Mouse (Mus musculus) kidney, postnatal 0 days (tissue): ENCODE data around the gene Dcst2. TPM values are rescaled to one million over a fixed set of nuclear protein-coding genes. Genes with fewer than 3 reads are reported as not detected.

ENCODE experiments used
- ATAC-seq: fragments of 200-750 bp; cut with Nextera tagmentation; replicated peaks from 2 replicates; pipeline ENCODE4 v1.8.0; 2017; ENCODE audit warnings: low read depth, moderate number of reproducible peaks, moderate TSS enrichment, moderate library complexity; ENCODE audit not compliant: low FRiP score
- DNase-seq: peaks from one replicate; pipeline ENCODE4 v3.0.0-alpha.2; 2016; ENCODE audit warnings: low spot score
- H3K27ac ChIP-seq: fragments of 300-500 bp; sonication (generic); 2 replicates; pipeline ENCODE4 v1.5.1; 2014; ENCODE audit warnings: mild to moderate bottlenecking
- H3K27me3 ChIP-seq: fragments of 300-500 bp; sonication (generic); 2 replicates; pipeline ENCODE4 v1.6.1; 2014; ENCODE audit warnings: low read length, mixed read lengths; ENCODE audit not compliant: insufficient read depth
- H3K36me3 ChIP-seq: fragments of 300-500 bp; sonication (generic); 2 replicates; pipeline ENCODE4 v1.6.1; 2014; ENCODE audit warnings: low read length, mixed read lengths; ENCODE audit not compliant: insufficient read depth
- H3K4me1 ChIP-seq: fragments of 300-500 bp; sonication (generic); replicated peaks from 2 replicates; pipeline ENCODE4 v1.6.1; 2014; ENCODE audit warnings: antibody characterized with exemption, low read length, mixed read lengths; ENCODE audit not compliant: insufficient read depth
- H3K4me2 ChIP-seq: fragments of 300-500 bp; sonication (generic); 2 replicates; pipeline ENCODE4 v1.6.1; 2014; ENCODE audit warnings: mild to moderate bottlenecking, low read length, moderate library complexity, mixed read lengths
- H3K4me3 ChIP-seq: fragments of 300-500 bp; sonication (generic); replicated peaks from 2 replicates; pipeline ENCODE4 v1.5.1; 2014; ENCODE audit warnings: low read depth, low read length
- H3K9ac ChIP-seq: fragments of 300-500 bp; sonication (generic); 2 replicates; pipeline ENCODE4 v1.6.1; 2014; ENCODE audit warnings: low read depth, low read length
- H3K9me3 ChIP-seq: fragments of 300-500 bp; sonication (generic); replicated peaks from 2 replicates; pipeline ENCODE4 v1.6.1; 2016; ENCODE audit warnings: low read length, inconsistent platforms, mixed read lengths
- CTCF ChIP-seq: IDR thresholded peaks from 2 replicates; pipeline ENCODE4 v1.5.1; 2016; ENCODE audit warnings: antibody characterized with exemption, low read depth, mild to moderate bottlenecking, moderate library complexity
- WGBS: fragments of 180-500 bp; shearing (Covaris S2); extraction: QIAGEN DNeasy Blood & Tissue Kit; methylation state at CpG from one replicate; pipeline ENCODE4 v1.1.7; 2014; 5-methylcytosine and 5-hydroxymethylcytosine counted together
- polyA plus RNA-seq: library from polyadenylated mRNA; unstranded; fragments of >200 nt; fragmentation: Nextera tagmentation; extraction: Ambion mirVana; gene quantifications from 2 replicates; pipeline ENCODE4 v1.2.1, GENCODE M21; 2015

The Dcst2 gene
- polyA plus RNA-seq, 1 experiment from 2014 or later: 0.62 TPM

- DNase-seq: peak; percentile 41
- Histone ChIP-seq H3K27me3 (no peaks in the 10 kb centered on the region), H3K4me3 (no peak overlapping the region), H3K9me3 (no peaks in the 10 kb centered on the region), H3K4me1 (peaks cover 22% of the 10 kb centered on the region), H3K4me2 (no peak overlapping the region), H3K27ac (no peak overlapping the region), H3K36me3 (peaks cover 19% of the 10 kb centered on the region), H3K9ac (no peak overlapping the region)
- 61% methylated on average over 5 of the region's 5 CpGs for WGBS
- ATAC-seq: 0 out of 2 replicates have a peak, but pooled peaks have one; percentile 11
- TF ChIP-seq CTCF: no peak
Observed at GRCm38 (mm10) chr3:89424416-89425140, 62.8 kb downstream of the Dcst2 start.

GRCm38 (mm10) chr3:89425141-89425525 is 63.4 kb downstream of the Dcst2 start:
- no peak overlapping the region for H3K4me2 ChIP-seq
- ATAC-seq: no peak
- H3K9me3 ChIP-seq: no peaks in the 10 kb centered on the region
- WGBS: 71% methylated on average over 5 of the region's 5 CpGs
- H3K27me3 ChIP-seq: no peaks in the 10 kb centered on the region
- DNase-seq: no peak
- no peak overlapping the region for H3K27ac ChIP-seq
- no peak overlapping the region for H3K4me3 ChIP-seq
- no peak overlapping the region for H3K9ac ChIP-seq
- H3K36me3 ChIP-seq: peaks cover 19% of the 10 kb centered on the region
- no peak for TF ChIP-seq CTCF
- H3K4me1 ChIP-seq: peaks cover 19% of the 10 kb centered on the region

- Histone ChIP-seq H3K9me3 (no peaks in the 10 kb centered on the region), H3K4me2 (no peak overlapping the region), H3K4me1 (peaks cover 13% of the 10 kb centered on the region), H3K27me3 (no peaks in the 10 kb centered on the region), H3K4me3 (no peak overlapping the region), H3K36me3 (peaks cover 19% of the 10 kb centered on the region), H3K27ac (no peak overlapping the region), H3K9ac (no peak overlapping the region)
- no peak for DNase-seq
- no peak for TF ChIP-seq CTCF
- ATAC-seq: no peak
- WGBS: 90% methylated on average over 4 of the region's 4 CpGs
Observed at GRCm38 (mm10) chr3:89425876-89426275, 64.1 kb downstream of the Dcst2 start.

Other genes starting within 250 kb of the Dcst2 start
- gene Pklr, start 225.8 kb upstream of the Dcst2 start, polyA plus RNA-seq: 3.7 and 6.8 TPM in 2 replicates
- 0.71 and 0.91 TPM in 2 replicates for gene Hcn3, start 201.8 kb upstream of the Dcst2 start, polyA plus RNA-seq
- gene Clk2, start 197.2 kb upstream of the Dcst2 start, polyA plus RNA-seq: 16.9 and 18.8 TPM in 2 replicates
- gene Scamp3, start 184.5 kb upstream of the Dcst2 start, polyA plus RNA-seq: 107 and 115 TPM in 2 replicates
- 23.5 and 24.1 TPM in 2 replicates for gene Fam189b, start 178.8 kb upstream of the Dcst2 start, polyA plus RNA-seq
- 53.6 and 56.0 TPM in 2 replicates for gene Gba, start 159.0 kb upstream of the Dcst2 start, polyA plus RNA-seq
- 10.4 and 12.1 TPM in 2 replicates for gene Thbs3, start 146.8 kb upstream of the Dcst2 start, polyA plus RNA-seq
- 200 and 218 TPM in 2 replicates for gene Mtx1, start 134.9 kb upstream of the Dcst2 start, polyA plus RNA-seq
- 42.8 and 49.5 TPM in 2 replicates for gene Muc1, start 132.9 kb upstream of the Dcst2 start, polyA plus RNA-seq
- gene Krtcap2, start 116.0 kb upstream of the Dcst2 start, polyA plus RNA-seq: 328 and 371 TPM in 2 replicates
- gene Trim46, start 115.7 kb upstream of the Dcst2 start, polyA plus RNA-seq: 2.7 and 3.7 TPM in 2 replicates
- gene Dpm3, start 102.6 kb upstream of the Dcst2 start, polyA plus RNA-seq: 148 and 182 TPM in 2 replicates
- 75.8 and 82.2 TPM in 2 replicates for gene Slc50a1, start 91.4 kb upstream of the Dcst2 start, polyA plus RNA-seq
- gene Efna1, start 80.8 kb upstream of the Dcst2 start, polyA plus RNA-seq: 79.5 and 83.5 TPM in 2 replicates
- 4.2 and 6.1 TPM in 2 replicates for gene Efna3, start 39.0 kb upstream of the Dcst2 start, polyA plus RNA-seq
- 24.4 and 25.4 TPM in 2 replicates for gene Efna4, start 23.9 kb upstream of the Dcst2 start, polyA plus RNA-seq
- 85.4 and 90.7 TPM in 2 replicates for gene Adam15, start 12.0 kb upstream of the Dcst2 start, polyA plus RNA-seq
- gene Dcst1, start 3.3 kb downstream of the Dcst2 start, polyA plus RNA-seq: 6.2 TPM in 2 replicates
- 4.3 TPM in 2 replicates for gene Zbtb7b, start 32.8 kb downstream of the Dcst2 start, polyA plus RNA-seq
- 0.16 TPM in 1 of 2 replicates, not detected in the other for gene Lenep, start 40.8 kb downstream of the Dcst2 start, polyA plus RNA-seq
- 28.8 and 29.8 TPM in 2 replicates for gene Flad1, start 49.9 kb downstream of the Dcst2 start, polyA plus RNA-seq
- 315 and 326 TPM in 2 replicates for gene Cks1b, start 56.4 kb downstream of the Dcst2 start, polyA plus RNA-seq
- 72.0 and 73.2 TPM in 2 replicates for gene Shc1, start 56.5 kb downstream of the Dcst2 start, polyA plus RNA-seq
- 29.2 and 30.3 TPM in 2 replicates for gene Pygo2, start 68.2 kb downstream of the Dcst2 start, polyA plus RNA-seq
- gene Pbxip1, start 74.7 kb downstream of the Dcst2 start, polyA plus RNA-seq: 65.2 and 67.1 TPM in 2 replicates
- 52.7 and 54.5 TPM in 2 replicates for gene Pmvk, start 92.6 kb downstream of the Dcst2 start, polyA plus RNA-seq
- gene Kcnn3, start 158.2 kb downstream of the Dcst2 start, polyA plus RNA-seq: 1.4 and 1.6 TPM in 2 replicates